Mouse (Mus musculus): ENCODE measurements around the gene Terf2ip. TPM values are rescaled to one million over a fixed set of nuclear protein-coding genes. Genes with fewer than 3 reads are reported as not detected.
A peak's percentile ranks its signal among the peaks of the same experiment; 100 is the strongest.

Gene Terf2ip
- total RNA-seq, 4 experiments from 2014 or later, result 36.7 to 43.2 (median 39.2) TPM

DNA sequence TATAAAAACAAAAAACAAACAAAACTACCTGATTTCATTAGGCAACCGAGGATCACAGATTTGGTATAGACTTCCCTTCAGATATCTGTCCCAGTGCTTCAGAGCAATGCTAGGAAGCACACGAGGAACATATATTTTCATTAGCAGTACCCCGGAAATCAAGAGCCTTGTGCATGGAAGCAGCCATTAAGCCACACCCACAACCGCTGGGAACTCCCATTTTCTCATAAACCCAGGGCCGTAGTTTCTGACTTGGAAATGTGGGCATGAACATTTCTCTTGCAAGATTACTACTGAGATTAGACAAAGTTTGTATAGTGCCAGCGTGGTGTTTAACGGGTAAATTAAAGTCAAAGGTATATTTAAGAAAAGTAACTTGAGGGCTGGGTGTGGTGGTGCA, 1.6 kb upstream of the Terf2ip start:
- no peak for DNase-seq (ENCODE audit: low spot score in 2 of 2)

DNA sequence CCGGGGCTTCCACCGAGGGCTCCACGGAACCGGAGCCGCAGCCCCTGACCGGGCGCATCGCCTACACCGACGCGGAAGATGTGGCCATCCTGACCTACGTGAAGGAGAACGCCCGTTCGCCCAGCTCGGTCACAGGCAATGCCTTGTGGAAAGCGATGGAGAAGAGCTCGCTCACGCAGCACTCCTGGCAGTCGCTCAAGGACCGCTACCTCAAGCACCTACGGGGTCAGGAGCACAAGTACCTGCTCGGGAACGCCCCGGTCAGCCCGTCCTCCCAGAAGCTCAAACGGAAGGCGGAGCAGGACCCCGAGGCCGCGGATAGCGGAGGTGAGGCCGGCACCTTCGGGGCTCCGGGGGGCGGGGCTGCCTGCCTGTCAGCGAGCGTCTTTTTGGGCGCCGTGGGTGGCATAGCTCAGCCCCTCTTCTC, 631 bp downstream of the Terf2ip start:
- no peak for DNase-seq (ENCODE audit: low spot score in 2 of 2)

DNA sequence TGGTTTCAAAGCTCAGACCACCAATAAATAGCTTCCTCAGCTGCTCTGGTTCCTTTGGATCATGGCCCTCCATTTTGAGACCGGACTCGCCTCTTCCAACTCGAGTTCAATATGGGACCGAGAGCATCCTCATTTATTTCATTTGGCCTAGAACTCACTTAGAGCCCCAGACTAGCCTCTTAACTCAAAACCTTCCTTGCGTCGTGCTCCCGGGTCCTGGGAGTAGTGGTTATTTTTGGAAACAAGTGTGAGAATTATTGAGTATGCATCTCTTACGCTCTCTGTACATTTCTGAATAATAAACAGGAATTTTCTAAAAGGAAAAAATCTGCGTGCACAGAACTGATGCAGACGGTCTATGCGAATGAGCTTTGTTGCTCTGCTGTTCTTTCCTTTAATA, 3.7 kb downstream of the Terf2ip start, which contains the start of gene Gm6793:
TSS of gene Gm6793 (minus strand) at position 101 of the 400 bp plus-strand sequence.
- DNase-seq (ENCODE audit: low spot score in 2 of 2), result no peak

DNA sequence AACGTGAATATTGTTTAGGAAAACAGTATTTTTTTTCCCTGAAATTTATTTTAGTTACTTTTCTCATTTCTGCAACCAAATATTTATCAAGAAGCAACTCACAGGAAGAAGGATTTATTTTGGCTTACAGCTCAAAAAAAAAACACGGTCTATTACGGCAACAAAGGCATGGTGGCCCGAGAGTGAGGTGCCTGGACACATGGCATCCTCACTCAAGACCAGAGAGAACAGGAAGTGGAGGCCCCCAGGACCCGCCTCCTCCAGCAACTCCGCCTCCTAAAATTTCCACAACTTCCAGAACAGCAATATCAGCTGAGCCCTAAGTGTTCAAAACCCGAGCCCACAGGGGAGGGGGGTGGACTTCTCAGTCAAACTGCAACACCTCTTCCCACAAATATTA, 18.3 kb downstream of the Terf2ip start:
- DNase-seq (ENCODE audit: low spot score in 2 of 2), result no peak

DNA sequence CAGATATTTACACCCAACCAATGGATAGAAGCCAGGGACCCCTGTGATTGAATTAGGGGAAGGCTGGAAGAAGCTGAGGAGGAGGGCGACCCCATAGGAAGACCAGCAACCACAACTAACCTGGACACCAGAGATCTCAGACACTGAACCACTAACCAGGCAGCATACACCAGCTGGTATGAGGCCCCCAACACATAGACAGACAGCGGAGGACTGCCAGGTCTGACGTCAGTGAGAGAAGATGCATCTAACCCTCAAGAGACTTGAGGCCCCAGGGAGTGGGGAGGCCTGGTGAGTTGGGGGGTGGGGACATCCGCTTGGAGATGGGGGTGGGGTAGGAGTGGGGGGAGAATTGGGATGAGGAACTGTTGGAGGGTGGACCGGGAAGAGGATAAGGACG, 19.5 kb downstream of the Terf2ip start:
- DNase-seq (ENCODE audit: low spot score in 2 of 2), result no peak

DNA sequence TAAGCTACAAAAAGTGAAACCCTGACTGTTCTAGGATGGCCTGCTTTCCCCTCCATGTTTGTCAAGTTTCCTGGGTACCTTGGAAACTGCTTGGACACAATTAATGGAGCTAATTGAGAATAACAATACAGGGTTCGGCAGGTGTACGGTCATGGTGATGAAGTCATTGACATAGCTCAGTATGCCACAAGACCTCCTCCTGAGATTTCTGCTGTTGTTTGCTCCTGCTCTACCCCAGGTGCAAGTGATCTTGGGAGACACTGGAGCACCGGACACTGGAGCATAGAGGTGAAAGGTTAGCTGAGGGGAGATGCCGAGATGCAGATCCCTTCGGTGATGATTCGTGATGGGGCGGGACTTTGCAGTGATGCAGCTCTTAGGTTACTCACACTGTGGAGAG, 21.9 kb downstream of the Terf2ip start:
- DNase-seq (ENCODE audit: low spot score in 2 of 2), result no peak

DNA sequence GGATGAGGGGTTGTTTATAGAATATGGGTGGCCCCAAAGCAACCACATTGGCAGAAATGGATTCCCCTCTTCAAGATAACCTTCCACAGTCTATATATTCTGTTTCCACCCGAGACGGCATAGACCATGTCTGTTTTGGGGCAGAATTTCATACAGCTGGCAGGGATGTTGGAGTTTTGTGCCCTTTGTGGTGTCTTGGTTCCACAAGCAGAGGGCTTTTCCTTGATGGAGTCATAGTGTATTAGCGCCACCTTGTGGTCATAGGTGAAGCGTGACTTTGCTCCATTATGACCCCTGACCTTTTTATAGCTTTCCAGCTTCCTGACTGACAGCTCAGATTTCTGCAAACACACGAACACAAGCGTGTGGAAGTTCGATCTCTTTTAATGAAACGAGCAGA, 23.4 kb downstream of the Terf2ip start:
- peak in 1 of 2 experiments; percentile 15 for DNase-seq (ENCODE audit: low spot score in 2 of 2)

DNA sequence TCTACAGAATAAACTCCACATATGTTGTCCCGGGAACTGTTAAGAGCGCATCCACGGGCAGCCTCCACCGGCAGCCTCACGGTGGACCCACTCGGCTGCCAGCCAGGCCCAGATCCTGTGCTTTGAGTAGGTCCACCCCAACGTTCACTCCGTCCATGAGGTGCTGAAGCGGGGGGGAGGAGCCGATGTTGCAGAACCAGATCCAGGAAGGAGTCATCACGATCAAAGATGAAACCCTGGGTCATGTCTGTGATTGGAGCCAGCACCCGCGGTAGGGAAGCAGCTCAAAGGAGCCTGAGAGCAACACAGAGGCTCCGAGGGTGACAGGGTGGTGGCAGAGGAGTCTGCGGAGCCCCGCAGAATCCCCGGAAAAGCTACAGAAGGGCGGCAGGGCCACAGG, 26.3 kb downstream of the Terf2ip start:
- no peak for DNase-seq (ENCODE audit: low spot score in 2 of 2)

DNA sequence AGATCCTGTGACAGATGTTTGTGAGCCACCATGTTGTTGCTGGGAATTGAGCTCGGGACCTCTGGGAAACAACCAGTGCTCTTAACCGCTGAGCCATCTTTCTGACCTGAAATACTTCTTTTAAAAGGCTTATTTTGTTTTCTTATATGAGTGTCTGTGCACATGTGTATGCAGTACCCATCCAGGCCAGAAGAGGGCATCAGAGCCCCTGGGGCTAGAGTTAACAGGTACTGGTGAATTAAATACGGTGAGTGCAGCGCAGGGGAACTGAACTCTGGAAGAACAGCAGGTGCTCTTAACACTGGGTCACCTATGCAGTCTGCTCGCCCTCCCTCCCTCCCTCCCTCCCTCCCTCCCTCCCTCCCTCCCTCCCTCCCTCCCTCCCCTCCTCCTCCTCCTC, 34.0 kb downstream of the Terf2ip start:
- DNase-seq (ENCODE audit: low spot score in 2 of 2), result no peak

DNA sequence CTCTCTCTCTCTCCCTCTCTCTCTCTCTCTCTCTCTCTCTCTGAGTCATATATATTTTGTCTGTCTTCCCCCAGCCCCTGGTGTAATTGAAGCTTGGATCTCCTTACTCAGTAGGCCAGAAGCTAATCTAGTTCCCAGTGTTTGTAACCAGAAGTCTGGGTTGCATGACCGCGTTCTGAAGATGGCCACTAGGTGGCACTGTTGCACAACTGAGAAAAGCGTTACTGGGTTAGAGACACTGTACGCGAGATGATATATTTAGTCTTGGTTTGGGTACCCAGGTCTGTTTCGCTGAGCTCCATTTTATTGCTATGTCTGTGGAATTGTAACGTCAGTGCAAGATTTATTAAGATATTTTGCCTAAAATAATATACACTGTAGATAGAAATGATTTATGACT, 34.7 kb downstream of the Terf2ip start:
- DNase-seq (ENCODE audit: low spot score in 2 of 2), result peak; percentile 72 to 90

DNA sequence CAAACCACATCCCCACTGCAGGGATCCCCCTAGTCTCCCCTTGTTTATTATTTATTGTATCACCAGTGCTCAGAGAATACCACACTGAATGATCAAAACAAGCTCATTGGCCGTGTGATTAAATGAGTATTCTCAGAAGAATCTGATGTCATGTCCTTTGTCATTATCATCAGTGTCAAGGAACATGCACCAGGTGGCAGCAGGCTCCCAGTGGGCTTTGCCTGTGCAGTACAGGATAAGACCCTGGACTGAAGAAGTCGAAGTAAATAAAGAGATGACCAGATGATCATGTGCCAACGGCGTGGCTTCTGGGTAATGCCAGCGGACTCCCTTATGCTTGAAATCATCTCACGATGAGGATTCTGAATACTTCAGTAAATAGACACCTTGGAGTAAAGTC, 37.1 kb downstream of the Terf2ip start:
- no peak for DNase-seq (ENCODE audit: low spot score in 2 of 2)

DNA sequence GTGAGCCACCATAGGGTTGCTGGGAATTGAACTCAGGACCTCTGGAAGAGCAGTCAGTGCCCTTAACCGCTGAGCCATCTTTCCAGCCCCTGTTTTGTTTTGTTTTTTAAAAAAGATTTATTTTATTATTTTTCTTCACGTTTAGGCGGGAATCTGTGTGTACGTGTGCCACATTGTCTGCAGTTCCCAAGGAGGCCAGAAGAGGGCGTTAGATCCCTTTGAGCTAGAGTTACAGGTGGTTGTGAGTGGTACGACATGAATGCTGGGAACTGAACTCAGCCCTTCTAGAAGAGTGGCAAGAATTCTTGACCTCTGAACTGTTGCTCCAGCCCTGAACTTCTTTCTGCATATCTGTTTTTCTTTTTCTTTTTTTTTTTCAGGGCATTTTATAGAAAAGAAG, 38.8 kb downstream of the Terf2ip start:
- no peak for DNase-seq (ENCODE audit: low spot score in 2 of 2)

DNA sequence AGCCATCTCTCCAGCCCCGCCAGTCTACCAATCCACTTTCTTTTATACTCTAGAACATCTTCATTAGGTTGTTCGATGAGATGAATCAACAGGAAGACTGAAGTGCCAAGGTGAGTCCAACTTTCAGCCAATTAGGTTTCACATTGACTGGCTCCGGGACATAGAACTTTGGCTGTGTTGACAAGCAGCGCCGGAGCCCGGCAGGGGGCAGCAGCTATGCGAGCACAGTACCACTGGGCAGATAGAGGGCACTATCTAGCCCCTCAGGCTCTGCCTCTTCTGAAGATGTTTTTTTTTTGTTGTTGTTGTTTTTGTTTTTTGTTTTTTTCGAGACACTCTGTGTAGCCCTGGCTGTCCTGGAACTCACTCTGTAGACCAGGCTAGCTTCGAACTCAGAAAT, 40.3 kb downstream of the Terf2ip start:
- DNase-seq (ENCODE audit: low spot score in 2 of 2), result no peak

DNA sequence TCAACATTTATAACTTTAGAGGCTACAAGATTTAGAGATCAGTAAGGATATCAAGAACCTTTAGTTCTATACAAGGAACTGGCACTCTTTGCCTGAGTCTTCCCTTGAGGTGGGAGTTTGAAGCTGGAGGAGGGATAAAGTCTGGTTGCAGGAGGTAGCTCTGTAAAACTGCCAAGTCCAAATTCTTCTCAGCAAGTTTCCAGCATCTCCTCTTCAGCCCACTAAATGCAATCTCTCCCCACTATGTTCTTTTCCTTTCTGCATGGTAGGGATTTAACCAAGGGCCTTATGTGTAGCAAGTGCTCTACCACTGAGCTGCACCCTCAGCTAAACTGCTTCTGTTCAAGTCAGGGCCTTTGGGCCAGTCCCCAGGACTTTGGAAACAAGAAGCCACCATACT, 43.3 kb downstream of the Terf2ip start:
- DNase-seq (ENCODE audit: low spot score in 2 of 2), result no peak

DNA sequence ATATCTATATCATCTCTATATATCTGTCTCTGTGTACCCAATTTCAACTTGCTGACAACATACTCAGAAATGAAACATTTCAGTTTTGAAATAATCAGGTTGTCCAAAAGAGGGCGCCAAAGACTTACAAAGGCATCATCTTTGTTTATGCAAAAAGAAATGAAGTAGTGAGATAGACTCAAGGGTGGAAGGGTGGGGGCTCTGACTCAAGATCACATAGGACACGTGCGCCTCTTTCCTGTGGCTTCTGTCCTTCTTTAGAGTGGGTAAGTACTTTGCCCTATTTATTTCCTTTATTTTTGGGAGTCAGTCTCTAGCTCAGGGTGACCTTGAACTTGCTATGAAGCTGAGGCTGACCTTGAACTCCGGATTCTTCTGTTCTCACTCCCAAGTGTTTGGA, 50.2 kb downstream of the Terf2ip start:
- peak in 1 of 2 experiments; percentile 18 for DNase-seq (ENCODE audit: low spot score in 2 of 2)

Other genes with a start within 250 kb of the Terf2ip start
- gene Cfdp1, start 157.1 kb upstream of the Terf2ip start, total RNA-seq (2022), result 10 to 100 TPM; 62.3 to 84.3 (median 70.8) TPM
- 1 to 10 TPM; 3.7 to 5.4 (median 4.3) TPM for gene Tmem170, start 134.6 kb upstream of the Terf2ip start, total RNA-seq (2022)
- gene Chst5, start 101.0 kb upstream of the Terf2ip start, total RNA-seq (2022), result under 1 TPM; 0.72 to 0.95 (median 0.82) TPM
- 10 to 100 TPM; 11.2 to 13.8 (median 12.7) TPM for gene Tmem231, start 77.5 kb upstream of the Terf2ip start, total RNA-seq (2022)
- gene Gabarapl2, start 70.7 kb upstream of the Terf2ip start, total RNA-seq (2022), result 100 to 1,000 TPM; 204 to 223 (median 217) TPM
- 1 to 10 TPM; 4.9 to 8.8 (median 7.5) TPM for gene Adat1, start 19.1 kb upstream of the Terf2ip start, total RNA-seq (2022)
- 10 to 100 TPM; 77.6 to 80.4 (median 78.2) TPM for gene Kars, start 75 bp upstream of the Terf2ip start, total RNA-seq (2022)
- not detected for gene Gm6793, start 3.6 kb downstream of the Terf2ip start, total RNA-seq (2022)